Mouse (Mus musculus): ENCODE data around the gene Gbf1.

DNA sequence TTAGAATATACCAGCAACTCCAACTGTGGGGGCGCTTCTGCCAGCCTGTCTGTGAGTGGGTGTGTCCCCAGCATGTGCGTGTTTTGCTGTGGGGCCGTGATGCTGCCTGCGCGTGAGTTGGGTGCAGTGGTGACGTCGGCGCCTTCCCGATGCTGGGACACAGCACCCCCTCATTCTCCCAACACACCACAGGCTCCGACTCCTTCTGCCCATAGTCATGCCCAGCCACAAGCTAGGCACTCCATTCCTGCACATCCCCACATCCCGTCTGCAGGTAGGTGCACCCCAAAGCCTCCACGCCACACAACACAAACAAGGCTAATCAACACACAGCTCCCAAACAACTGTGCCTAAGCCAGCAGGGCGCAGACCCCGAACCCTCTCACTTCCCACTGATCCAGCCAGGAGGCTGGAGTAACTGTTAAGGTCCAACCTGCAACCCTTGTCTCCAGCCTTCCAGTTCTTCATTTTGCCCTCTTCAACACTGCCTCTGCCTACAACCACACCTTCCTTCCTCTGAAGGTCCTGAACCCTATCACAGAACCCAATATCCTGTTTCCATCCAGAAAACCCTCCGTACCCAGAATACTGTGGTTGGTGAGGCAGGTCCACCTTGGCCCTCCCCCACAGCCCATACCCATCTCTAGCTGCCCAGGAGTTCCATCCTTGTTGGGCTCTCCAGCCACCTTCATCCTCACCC lies 164.7 kb downstream of the Gbf1 start:
- TF ChIP-seq POLR2A (IDR thresholded peaks at IDR 0.05; ENCODE audit: low read depth, low read length) (no peak), CTCF (IDR thresholded peaks at IDR 0.05; ENCODE audit: borderline replicate concordance, insufficient read depth, low read length) (no peak)
